Mouse (Mus musculus): Measurements from ENCODE around the gene Myo5c. TPM values are rescaled to one million over a fixed set of nuclear protein-coding genes. Genes with fewer than 3 reads are reported as not detected.

Gene Myo5c
- polyA plus RNA-seq, 1 experiment, result 1.2 TPM

GRCm38 (mm10) chr9:75303033-75303432 lies 71.2 kb downstream of the Myo5c start:
- no peak overlapping the region for H3K27ac ChIP-seq (ENCODE audit: control insufficient read depth, insufficient read depth, low read depth, low read length, poor library complexity)
- no peak overlapping the region for H3K4me3 ChIP-seq (replicated peaks; ENCODE audit: control insufficient read depth, low read depth, low read length)
- 82% methylated on average over 2 of the region's 2 CpGs for WGBS
- TF ChIP-seq POLR2A (IDR thresholded peaks at IDR 0.05; ENCODE audit: borderline replicate concordance, control insufficient read depth, low read depth, low read length) (no peak), CTCF (IDR thresholded peaks at IDR 0.05; ENCODE audit: control insufficient read depth, insufficient read depth, low read length) (no peak)
- H3K4me1 ChIP-seq (ENCODE audit: control insufficient read depth, insufficient read depth, low read length), result no peaks in the 10 kb centered on the region

DNA sequence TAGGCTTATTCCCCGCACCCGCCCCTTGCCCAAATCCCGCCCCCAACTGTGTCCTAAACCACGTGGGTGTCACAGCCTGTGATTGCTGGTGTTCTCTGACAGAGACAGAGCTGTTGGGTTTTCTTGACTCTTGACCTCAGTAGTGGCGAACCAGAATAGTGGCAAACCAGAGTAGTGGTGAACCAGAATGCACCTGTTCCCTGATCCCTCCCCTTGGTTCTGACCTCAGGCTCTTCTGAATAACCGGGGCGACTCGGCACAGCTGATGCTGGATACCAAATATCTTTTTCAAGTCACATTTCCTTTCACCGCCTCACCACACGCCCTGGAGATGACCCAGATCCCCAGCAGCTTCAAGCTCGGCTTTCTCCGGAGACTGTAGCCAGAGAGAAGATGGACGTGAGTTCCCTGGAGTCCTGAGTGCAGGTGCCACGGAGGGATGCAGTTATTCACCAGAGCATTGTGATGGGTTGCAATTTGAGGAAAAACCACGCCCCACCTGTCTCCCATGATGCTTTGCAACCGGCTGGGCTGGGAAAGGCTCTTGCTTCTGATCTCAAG lies 72.0 kb downstream of the Myo5c start:
- no peak overlapping the region for H3K4me3 ChIP-seq (replicated peaks; ENCODE audit: control insufficient read depth, low read depth, low read length)
- H3K27ac ChIP-seq (ENCODE audit: control insufficient read depth, insufficient read depth, low read depth, low read length, poor library complexity), result no peak overlapping the region
- TF ChIP-seq CTCF (IDR thresholded peaks at IDR 0.05; ENCODE audit: control insufficient read depth, insufficient read depth, low read length), result no peak
- no peak for TF ChIP-seq POLR2A (IDR thresholded peaks at IDR 0.05; ENCODE audit: borderline replicate concordance, control insufficient read depth, low read depth, low read length)
- H3K4me1 ChIP-seq (ENCODE audit: control insufficient read depth, insufficient read depth, low read length), result peaks cover 2% of the 10 kb centered on the region
- 71% methylated on average over 16 of the region's 16 CpGs for WGBS

DNA sequence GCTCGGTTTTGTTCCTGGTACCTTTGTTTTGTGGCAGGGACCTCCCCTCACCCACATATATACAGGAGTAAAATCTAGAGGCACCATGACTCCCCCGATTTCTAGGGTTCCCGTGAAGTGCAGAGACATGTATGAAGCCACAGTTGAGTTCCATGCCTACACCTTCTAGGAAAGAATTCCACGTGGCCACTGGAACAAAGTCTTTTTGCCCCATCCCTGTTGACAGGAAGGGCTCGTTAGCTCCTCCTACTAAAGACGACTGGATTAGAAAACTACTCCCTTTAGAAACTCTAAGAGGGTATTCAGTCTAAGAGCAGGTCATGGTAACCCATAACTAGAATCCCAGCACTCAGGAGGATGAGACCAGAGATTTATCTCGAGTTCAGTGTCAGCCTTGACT lies 72.5 kb downstream of the Myo5c start:
- Histone ChIP-seq H3K4me3 (replicated peaks; ENCODE audit: control insufficient read depth, low read depth, low read length) (no peak overlapping the region), H3K27ac (ENCODE audit: control insufficient read depth, insufficient read depth, low read depth, low read length, poor library complexity) (no peak overlapping the region), H3K4me1 (ENCODE audit: control insufficient read depth, insufficient read depth, low read length) (peaks cover 2% of the 10 kb centered on the region)
- TF ChIP-seq CTCF (IDR thresholded peaks at IDR 0.05; ENCODE audit: control insufficient read depth, insufficient read depth, low read length) (no peak), POLR2A (IDR thresholded peaks at IDR 0.05; ENCODE audit: borderline replicate concordance, control insufficient read depth, low read depth, low read length) (no peak)
- WGBS, result 65% methylated on average over 7 of the region's 7 CpGs

GRCm38 (mm10) chr9:75306126-75306898 lies 74.5 kb downstream of the Myo5c start, which contains the start of gene Gnb5:
Gene Gnb5, plus strand, starts transcription at chr9:75306288.
- no peak within 1 kb of the TSS for H3K4me3 ChIP-seq (replicated peaks; ENCODE audit: control insufficient read depth, low read depth, low read length)
- no peak for TF ChIP-seq POLR2A (IDR thresholded peaks at IDR 0.05; ENCODE audit: borderline replicate concordance, control insufficient read depth, low read depth, low read length)
- 83% methylated on average over 11 of the region's 11 CpGs for WGBS
- no peak within 1 kb of the TSS for H3K27ac ChIP-seq (ENCODE audit: control insufficient read depth, insufficient read depth, low read depth, low read length, poor library complexity)
- H3K4me1 ChIP-seq (ENCODE audit: control insufficient read depth, insufficient read depth, low read length), result peaks cover 4% of the 10 kb centered on the region

DNA sequence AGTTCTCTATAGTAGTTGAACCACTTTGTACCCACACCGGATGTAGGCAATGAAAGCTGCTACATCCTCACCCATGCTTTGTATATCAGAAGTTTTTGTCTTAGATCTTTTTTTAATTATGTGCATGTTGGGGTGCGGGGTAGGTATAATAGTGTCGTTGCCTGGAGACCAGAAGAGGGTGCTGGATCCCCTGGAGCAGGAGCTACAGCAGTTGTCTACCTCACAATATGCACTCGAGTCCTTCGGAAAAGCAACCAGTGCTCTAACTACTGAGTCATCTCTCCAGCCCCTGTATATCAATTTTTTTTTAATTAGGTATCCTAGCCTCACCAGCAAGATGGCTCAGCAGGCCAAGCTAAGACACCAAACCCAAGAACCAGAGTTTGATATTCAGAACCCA lies 75.2 kb downstream of the Myo5c start:
- Histone ChIP-seq H3K4me1 (ENCODE audit: control insufficient read depth, insufficient read depth, low read length) (peaks cover 4% of the 10 kb centered on the region), H3K27ac (ENCODE audit: control insufficient read depth, insufficient read depth, low read depth, low read length, poor library complexity) (no peak overlapping the region), H3K4me3 (replicated peaks; ENCODE audit: control insufficient read depth, low read depth, low read length) (no peak overlapping the region)
- 84% methylated on average over 5 of the region's 5 CpGs for WGBS
- TF ChIP-seq POLR2A (IDR thresholded peaks at IDR 0.05; ENCODE audit: borderline replicate concordance, control insufficient read depth, low read depth, low read length) (no peak), CTCF (IDR thresholded peaks at IDR 0.05; ENCODE audit: control insufficient read depth, insufficient read depth, low read length) (no peak)

DNA sequence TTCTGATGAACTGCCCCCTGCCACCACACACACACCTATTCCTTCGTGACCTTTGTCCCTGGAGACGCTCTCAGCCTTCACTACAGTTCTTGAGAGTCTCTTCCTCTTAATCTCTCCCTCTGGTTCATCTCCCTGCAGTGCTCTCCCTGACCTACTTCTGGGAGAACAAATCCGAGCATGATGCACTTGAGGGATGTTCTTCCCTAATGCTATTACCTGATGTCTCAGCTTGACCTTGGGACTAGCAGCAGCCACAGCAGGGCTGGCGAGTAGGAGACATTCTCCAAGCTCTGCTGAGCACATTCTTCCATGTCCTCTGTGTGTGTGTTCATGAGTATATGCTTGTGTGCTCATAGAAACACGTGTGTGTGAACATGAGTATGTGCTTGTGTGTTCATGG lies 76.8 kb downstream of the Myo5c start:
- Histone ChIP-seq H3K4me1 (ENCODE audit: control insufficient read depth, insufficient read depth, low read length) (peaks cover 4% of the 10 kb centered on the region), H3K4me3 (replicated peaks; ENCODE audit: control insufficient read depth, low read depth, low read length) (no peak overlapping the region), H3K27ac (ENCODE audit: control insufficient read depth, insufficient read depth, low read depth, low read length, poor library complexity) (no peak overlapping the region)
- TF ChIP-seq CTCF (IDR thresholded peaks at IDR 0.05; ENCODE audit: control insufficient read depth, insufficient read depth, low read length) (no peak), POLR2A (IDR thresholded peaks at IDR 0.05; ENCODE audit: borderline replicate concordance, control insufficient read depth, low read depth, low read length) (no peak)
- WGBS, result 69% methylated on average over 5 of the region's 5 CpGs

DNA sequence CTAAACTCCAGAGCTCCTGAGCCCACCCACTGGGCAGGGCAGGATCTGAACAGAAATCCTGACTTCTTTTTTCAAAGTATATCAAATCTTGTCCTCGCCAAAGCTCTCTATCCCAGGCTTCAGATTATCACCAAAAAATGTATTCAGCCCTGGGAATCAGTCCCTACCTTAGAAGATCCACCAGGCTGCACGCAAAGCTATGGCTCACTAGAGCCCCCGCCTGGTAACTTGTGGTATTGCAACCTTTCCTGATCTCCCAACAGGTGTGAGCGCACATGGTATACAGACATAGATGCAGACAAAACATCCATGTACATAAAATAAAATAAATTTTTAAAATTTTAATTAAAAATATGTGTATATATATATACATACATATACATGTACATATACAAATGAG lies 80.2 kb downstream of the Myo5c start:
- TF ChIP-seq CTCF (IDR thresholded peaks at IDR 0.05; ENCODE audit: control insufficient read depth, insufficient read depth, low read length) (peak; percentile 79), POLR2A (IDR thresholded peaks at IDR 0.05; ENCODE audit: borderline replicate concordance, control insufficient read depth, low read depth, low read length) (no peak)
- no peak overlapping the region for H3K27ac ChIP-seq (ENCODE audit: control insufficient read depth, insufficient read depth, low read depth, low read length, poor library complexity)
- peaks cover 4% of the 10 kb centered on the region for H3K4me1 ChIP-seq (ENCODE audit: control insufficient read depth, insufficient read depth, low read length)
- WGBS, result 23% methylated on average over 4 of the region's 4 CpGs
- no peak overlapping the region for H3K4me3 ChIP-seq (replicated peaks; ENCODE audit: control insufficient read depth, low read depth, low read length)

- no peak for TF ChIP-seq CTCF (IDR thresholded peaks at IDR 0.05; ENCODE audit: control insufficient read depth, insufficient read depth, low read length)
- TF ChIP-seq POLR2A (IDR thresholded peaks at IDR 0.05; ENCODE audit: borderline replicate concordance, control insufficient read depth, low read depth, low read length), result no peak
- H3K27ac ChIP-seq (ENCODE audit: control insufficient read depth, insufficient read depth, low read depth, low read length, poor library complexity), result no peak overlapping the region
- peaks cover 4% of the 10 kb centered on the region for H3K4me1 ChIP-seq (ENCODE audit: control insufficient read depth, insufficient read depth, low read length)
- WGBS, result 57% methylated on average over 11 of the region's 11 CpGs
- peak overlapping the region; percentile 11 for H3K4me3 ChIP-seq (replicated peaks; ENCODE audit: control insufficient read depth, low read depth, low read length)
Measured at GRCm38 (mm10) chr9:75313138-75313831, 81.5 kb downstream of the Myo5c start.
